Mouse (Mus musculus): ENCODE data around the gene Leng1.
"Not testable (repeated sequence)": the region's sequence is repeated elsewhere in the genome, so short reads cannot be mapped to it uniquely, and the experiment has no call there.

Leng1 gene

GRCm38 (mm10) chr7:3665215-3666114 is at the start of gene Leng1:
TSS of gene Leng1 (minus strand) at chr7:3665840.
- DNase-seq: peak; percentile 97

- no peak for DNase-seq
These were observed 49.6 kb upstream of the Leng1 start for GRCm38 (mm10) chr7:3715249-3715648.

GRCm38 (mm10) chr7:3712264-3712942 is 46.8 kb upstream of the Leng1 start:
- DNase-seq: no peak

GRCm38 (mm10) chr7:3709000-3709399 is 43.4 kb upstream of the Leng1 start:
- DNase-seq: no peak

- DNase-seq: not testable (repeated sequence)
These were observed 42.9 kb upstream of the Leng1 start for GRCm38 (mm10) chr7:3708447-3708980.

- DNase-seq: no peak
These were observed 42.2 kb upstream of the Leng1 start for GRCm38 (mm10) chr7:3707568-3708413.

GRCm38 (mm10) chr7:3707027-3707426 is 41.4 kb upstream of the Leng1 start:
- DNase-seq: no peak

GRCm38 (mm10) chr7:3706343-3706934 is 40.8 kb upstream of the Leng1 start:
- no peak for DNase-seq

- no peak for DNase-seq
These were observed 40.3 kb upstream of the Leng1 start for GRCm38 (mm10) chr7:3705911-3706310.

GRCm38 (mm10) chr7:3705461-3705860 is 39.8 kb upstream of the Leng1 start:
- DNase-seq: not testable (repeated sequence)

GRCm38 (mm10) chr7:3704475-3704874 is 38.8 kb upstream of the Leng1 start:
- no peak for DNase-seq

GRCm38 (mm10) chr7:3703879-3704441 is 38.3 kb upstream of the Leng1 start, which contains the start of gene Rps9:
TSS of gene Rps9 (plus strand) at chr7:3703993.
- peak; percentile 98 for DNase-seq

GRCm38 (mm10) chr7:3703148-3703878 is 37.7 kb upstream of the Leng1 start:
- DNase-seq: no peak

- DNase-seq: no peak
These were observed 32.8 kb upstream of the Leng1 start for GRCm38 (mm10) chr7:3698471-3698870.

GRCm38 (mm10) chr7:3694949-3695305 is 29.3 kb upstream of the Leng1 start:
- peak; percentile 29 for DNase-seq

GRCm38 (mm10) chr7:3694076-3694948 is 28.7 kb upstream of the Leng1 start:
- DNase-seq: peak; percentile 86

GRCm38 (mm10) chr7:3693809-3694075 is 28.1 kb upstream of the Leng1 start:
- no peak for DNase-seq

GRCm38 (mm10) chr7:3692987-3693808 is 27.6 kb upstream of the Leng1 start, which contains the start of gene Mboat7:
TSS of gene Mboat7 (minus strand) at chr7:3693523.
- peak; percentile 98 for DNase-seq

GRCm38 (mm10) chr7:3692382-3692986 is 26.8 kb upstream of the Leng1 start, which contains the start of gene Tsen34:
TSS of gene Tsen34 (plus strand) at chr7:3692863.
- DNase-seq: no peak
